Mouse (Mus musculus): ENCODE measurements around the gene Ext2. TPM values are rescaled to one million over a fixed set of nuclear protein-coding genes. Genes with fewer than 3 reads are reported as not detected.

Gene Ext2
- polyA plus RNA-seq, 1 experiment from 2014 or later: 111 TPM

GRCm38 (mm10) chr2:93782682-93783081, 39.7 kb downstream of the Ext2 start:
- Histone ChIP-seq H3K4me2 (ENCODE audit: low read length) (no peak overlapping the region), H3K4me1 (replicated peaks; ENCODE audit: insufficient read depth, low read length) (peaks cover 7% of the 10 kb centered on the region; the same call in 1 of the 2 replicates), H3K27ac (no peak overlapping the region), H3K36me3 (ENCODE audit: insufficient read depth, low read length) (0 out of 2 replicates have a peak, but pooled peaks cover 4% of the 10 kb centered on the region), H3K9me3 (replicated peaks; ENCODE audit: low read length) (no peaks in the 10 kb centered on the region), H3K4me3 (replicated peaks; ENCODE audit: low read depth, low read length) (no peak overlapping the region), H3K27me3 (ENCODE audit: insufficient read depth, low read length) (no peaks in the 10 kb centered on the region), H3K9ac (ENCODE audit: low read depth, low read length) (no peak overlapping the region)
- WGBS: 55% methylated on average over 5 of the region's 5 CpGs
- no peak for DNase-seq (ENCODE audit: low spot score)
- ATAC-seq (replicated peaks; ENCODE audit: low FRiP score, low read depth): no peak
- 0 out of 2 replicates have a peak, but pooled peaks have one; percentile 9 for TF ChIP-seq CTCF (IDR thresholded peaks at IDR 0.05; ENCODE audit: low read depth)

GRCm38 (mm10) chr2:93782156-93782555, 40.2 kb downstream of the Ext2 start:
- Histone ChIP-seq H3K9me3 (replicated peaks; ENCODE audit: low read length) (no peaks in the 10 kb centered on the region), H3K4me3 (replicated peaks; ENCODE audit: low read depth, low read length) (no peak overlapping the region), H3K4me2 (ENCODE audit: low read length) (no peak overlapping the region), H3K27ac (no peak overlapping the region), H3K9ac (ENCODE audit: low read depth, low read length) (no peak overlapping the region), H3K4me1 (replicated peaks; ENCODE audit: insufficient read depth, low read length) (peaks cover 7% of the 10 kb centered on the region; the same call in 1 of the 2 replicates), H3K27me3 (ENCODE audit: insufficient read depth, low read length) (no peaks in the 10 kb centered on the region), H3K36me3 (ENCODE audit: insufficient read depth, low read length) (0 out of 2 replicates have a peak, but pooled peaks cover 4% of the 10 kb centered on the region)
- ATAC-seq (replicated peaks; ENCODE audit: low FRiP score, low read depth) (no peak), DNase-seq (ENCODE audit: low spot score) (no peak)
- TF ChIP-seq CTCF (IDR thresholded peaks at IDR 0.05; ENCODE audit: low read depth): no peak
- WGBS: 51% methylated on average over 4 of the region's 4 CpGs

DNA sequence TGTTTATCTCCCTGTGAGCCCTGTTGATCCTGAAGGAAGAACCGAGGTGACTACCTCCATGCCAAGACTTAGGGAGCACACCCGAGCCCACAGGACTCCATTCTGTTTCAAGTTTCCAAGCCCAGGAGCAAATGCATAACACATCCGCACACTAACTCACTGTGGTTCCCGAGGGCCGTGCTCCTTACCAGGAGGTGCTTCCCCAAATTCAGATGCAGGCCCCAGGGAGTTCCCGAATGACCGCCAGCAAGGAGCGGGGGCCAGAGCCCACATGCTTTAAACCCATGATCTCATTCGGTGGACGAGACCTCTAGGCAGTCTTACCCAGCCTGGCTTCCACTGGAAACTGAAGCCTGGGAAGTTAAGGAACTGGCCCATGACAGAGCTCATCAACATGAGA, 41.8 kb downstream of the Ext2 start:
- Histone ChIP-seq H3K36me3 (ENCODE audit: insufficient read depth, low read length) (0 out of 2 replicates have a peak, but pooled peaks cover 4% of the 10 kb centered on the region), H3K9me3 (replicated peaks; ENCODE audit: low read length) (no peaks in the 10 kb centered on the region), H3K27ac (no peak overlapping the region), H3K27me3 (ENCODE audit: insufficient read depth, low read length) (no peaks in the 10 kb centered on the region), H3K9ac (ENCODE audit: low read depth, low read length) (no peak overlapping the region), H3K4me1 (replicated peaks; ENCODE audit: insufficient read depth, low read length) (peaks cover 7% of the 10 kb centered on the region; the same call in 1 of the 2 replicates), H3K4me2 (ENCODE audit: low read length) (no peak overlapping the region), H3K4me3 (replicated peaks; ENCODE audit: low read depth, low read length) (no peak overlapping the region)
- TF ChIP-seq CTCF (IDR thresholded peaks at IDR 0.05; ENCODE audit: low read depth): no peak
- ATAC-seq (replicated peaks; ENCODE audit: low FRiP score, low read depth): no peak
- WGBS: 57% methylated on average over 10 of the region's 10 CpGs
- DNase-seq (ENCODE audit: low spot score): no peak

DNA sequence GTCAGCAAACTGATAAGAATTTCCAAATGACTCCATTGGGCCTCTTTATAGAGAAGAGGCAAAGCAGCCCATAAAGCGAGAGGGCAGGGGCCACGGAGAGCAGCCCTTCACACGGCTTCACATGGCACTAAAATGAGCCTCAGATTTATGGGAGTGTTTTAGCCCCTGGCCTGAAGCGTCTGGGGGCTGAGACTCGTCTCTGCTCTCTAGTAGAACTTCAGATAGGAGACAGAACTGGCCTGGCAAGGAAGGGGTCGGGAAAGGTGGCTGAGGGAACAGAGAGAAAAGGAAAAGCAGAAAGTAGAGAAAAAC, 42.5 kb downstream of the Ext2 start:
- Histone ChIP-seq H3K27me3 (ENCODE audit: insufficient read depth, low read length) (no peaks in the 10 kb centered on the region), H3K4me2 (ENCODE audit: low read length) (no peak overlapping the region), H3K4me3 (replicated peaks; ENCODE audit: low read depth, low read length) (no peak overlapping the region), H3K4me1 (replicated peaks; ENCODE audit: insufficient read depth, low read length) (peaks cover 7% of the 10 kb centered on the region; the same call in 1 of the 2 replicates), H3K36me3 (ENCODE audit: insufficient read depth, low read length) (0 out of 2 replicates have a peak, but pooled peaks cover 4% of the 10 kb centered on the region), H3K27ac (no peak overlapping the region), H3K9me3 (replicated peaks; ENCODE audit: low read length) (no peaks in the 10 kb centered on the region), H3K9ac (ENCODE audit: low read depth, low read length) (no peak overlapping the region)
- WGBS: 34% methylated on average over 6 of the region's 6 CpGs
- TF ChIP-seq CTCF (IDR thresholded peaks at IDR 0.05; ENCODE audit: low read depth): no peak
- ATAC-seq (replicated peaks; ENCODE audit: low FRiP score, low read depth): 0 out of 2 replicates have a peak, but pooled peaks have one; percentile 34
- peak; percentile 72 for DNase-seq (ENCODE audit: low spot score)

DNA sequence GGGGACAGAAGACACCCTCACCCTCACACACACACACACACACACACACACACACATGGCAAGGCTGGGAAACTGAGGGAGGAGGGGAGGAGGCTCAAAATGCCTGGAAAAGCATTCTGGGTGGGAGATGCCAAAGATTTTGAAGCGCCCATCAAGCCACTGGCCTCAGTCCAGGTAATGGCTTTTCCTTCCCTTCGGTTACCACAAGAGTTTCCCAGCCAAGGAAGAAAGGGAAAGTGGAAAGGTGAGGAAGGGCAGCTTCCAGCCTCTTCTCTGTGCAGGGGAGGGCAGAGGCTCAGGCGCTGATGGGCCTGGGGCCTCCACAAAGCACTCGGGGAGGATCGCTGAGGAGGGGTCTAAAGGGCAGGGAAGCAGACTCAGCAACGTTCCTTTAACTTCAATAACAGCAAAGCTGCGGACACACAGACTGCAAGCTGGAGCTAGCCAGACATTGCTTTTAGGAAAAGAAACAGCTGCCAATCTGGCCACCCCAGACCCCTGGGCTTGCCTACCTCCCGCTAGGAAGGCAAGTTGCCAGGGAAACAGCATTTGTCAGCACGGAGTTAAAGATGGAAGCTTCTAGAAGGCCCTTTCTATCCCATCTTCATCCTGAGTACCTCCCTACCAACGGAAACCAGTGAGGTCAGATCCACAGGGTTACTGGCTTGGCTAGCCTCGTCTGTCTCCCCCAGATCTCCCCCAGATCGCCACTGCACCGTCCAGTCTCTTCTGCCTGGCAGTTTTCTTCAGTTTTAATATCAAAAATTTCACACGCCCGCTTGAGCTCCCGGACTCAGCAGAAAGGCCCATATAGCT, 43.1 kb downstream of the Ext2 start:
- 0 out of 2 replicates have a peak, but pooled peaks cover 4% of the 10 kb centered on the region for H3K36me3 ChIP-seq (ENCODE audit: insufficient read depth, low read length)
- DNase-seq (ENCODE audit: low spot score): peak; percentile 48
- no peak overlapping the region for H3K4me3 ChIP-seq (replicated peaks; ENCODE audit: low read depth, low read length)
- ATAC-seq (replicated peaks; ENCODE audit: low FRiP score, low read depth): no peak
- no peaks in the 10 kb centered on the region for H3K9me3 ChIP-seq (replicated peaks; ENCODE audit: low read length)
- TF ChIP-seq CTCF (IDR thresholded peaks at IDR 0.05; ENCODE audit: low read depth): no peak
- H3K27ac ChIP-seq: no peak overlapping the region
- H3K9ac ChIP-seq (ENCODE audit: low read depth, low read length): no peak overlapping the region
- H3K27me3 ChIP-seq (ENCODE audit: insufficient read depth, low read length): no peaks in the 10 kb centered on the region
- no peak overlapping the region for H3K4me2 ChIP-seq (ENCODE audit: low read length)
- 36% methylated on average over 16 of the region's 16 CpGs for WGBS
- peaks cover 7% of the 10 kb centered on the region; the same call in 1 of the 2 replicates for H3K4me1 ChIP-seq (replicated peaks; ENCODE audit: insufficient read depth, low read length)

GRCm38 (mm10) chr2:93778616-93779015, 43.8 kb downstream of the Ext2 start:
- H3K27me3 ChIP-seq (ENCODE audit: insufficient read depth, low read length): no peaks in the 10 kb centered on the region
- no peaks in the 10 kb centered on the region for H3K9me3 ChIP-seq (replicated peaks; ENCODE audit: low read length)
- WGBS: 90% methylated on average over 5 of the region's 5 CpGs
- ATAC-seq (replicated peaks; ENCODE audit: low FRiP score, low read depth) (no peak), DNase-seq (ENCODE audit: low spot score) (no peak)
- H3K9ac ChIP-seq (ENCODE audit: low read depth, low read length): no peak overlapping the region
- H3K4me1 ChIP-seq (replicated peaks; ENCODE audit: insufficient read depth, low read length): peaks cover 7% of the 10 kb centered on the region; the same call in 1 of the 2 replicates
- no peak for TF ChIP-seq CTCF (IDR thresholded peaks at IDR 0.05; ENCODE audit: low read depth)
- no peak overlapping the region for H3K4me3 ChIP-seq (replicated peaks; ENCODE audit: low read depth, low read length)
- H3K27ac ChIP-seq: no peak overlapping the region
- no peaks in the 10 kb centered on the region for H3K36me3 ChIP-seq (ENCODE audit: insufficient read depth, low read length)
- no peak overlapping the region for H3K4me2 ChIP-seq (ENCODE audit: low read length)

All from kidney, postnatal 0 days (tissue).